Mouse (Mus musculus): ENCODE measurements around the gene Foxj1. TPM values are rescaled to one million over a fixed set of nuclear protein-coding genes. Genes with fewer than 3 reads are reported as not detected.

Foxj1 gene
- total RNA-seq, 4 experiments from 2014 or later = not detected

Other genes starting within 250 kb of the Foxj1 start
- gene Wbp2, start 248.4 kb downstream of the Foxj1 start, total RNA-seq (2022) = 10 to 100 TPM; 78.6 to 91.0 (median 90.1) TPM
- gene Trim47, start 208.2 kb downstream of the Foxj1 start, total RNA-seq (2022) = 1 to 10 TPM; 5.7 to 7.6 (median 6.3) TPM
- 1 to 10 TPM; 3.4 to 4.5 (median 4.0) TPM for gene Trim65, start 204.3 kb downstream of the Foxj1 start, total RNA-seq (2022)
- gene Mrpl38, start 196.5 kb downstream of the Foxj1 start, total RNA-seq (2022) = 10 to 100 TPM; 46.4 to 51.6 (median 50.3) TPM
- 10 to 100 TPM in 2 of 4 experiments, 1 to 10 TPM in 2; 8.3 to 12.8 (median 10.0) TPM for gene Fbf1, start 167.2 kb downstream of the Foxj1 start, total RNA-seq (2022)
- gene Ten1, start 136.5 kb downstream of the Foxj1 start, total RNA-seq (2022) = 10 to 100 TPM; 15.7 to 18.4 (median 17.2) TPM
- 100 to 1,000 TPM in 2 of 4 experiments, 10 to 100 TPM in 2; 88.9 to 111 (median 97.2) TPM for gene Acox1, start 136.4 kb downstream of the Foxj1 start, total RNA-seq (2022)
- gene Evpl, start 97.3 kb downstream of the Foxj1 start, total RNA-seq (2022) = under 1 TPM in 1 of 4 experiments, not detected in 3; 0.04 TPM
- 10 to 100 TPM; 86.7 to 99.9 (median 90.8) TPM for gene Srp68, start 61.2 kb downstream of the Foxj1 start, total RNA-seq (2022)
- under 1 TPM in 2 of 4 experiments, not detected in 2; 0.20 to 0.24 TPM for gene Galr2, start 54.5 kb downstream of the Foxj1 start, total RNA-seq (2022)
- 10 to 100 TPM; 62.3 to 84.9 (median 73.3) TPM for gene Exoc7, start 28.2 kb downstream of the Foxj1 start, total RNA-seq (2022)
- 10 to 100 TPM; 23.0 to 29.5 (median 24.2) TPM for gene Rnf157, start 77.6 kb upstream of the Foxj1 start, total RNA-seq (2022)
- 10 to 100 TPM; 35.1 to 63.5 (median 47.7) TPM for gene Ubald2, start 98.7 kb upstream of the Foxj1 start, total RNA-seq (2022)
- not detected for gene Qrich2, start 130.8 kb upstream of the Foxj1 start, total RNA-seq (2022)
- 10 to 100 TPM; 10.4 to 12.7 (median 11.5) TPM for gene Prpsap1, start 158.8 kb upstream of the Foxj1 start, total RNA-seq (2022)
- gene Sphk1, start 195.5 kb upstream of the Foxj1 start, total RNA-seq (2022) = under 1 TPM; 0.15 to 0.75 (median 0.51) TPM
- 10 to 100 TPM; 22.4 to 27.6 (median 22.5) TPM for gene Ube2o, start 246.0 kb upstream of the Foxj1 start, total RNA-seq (2022)